Mouse (Mus musculus): ENCODE measurements around the gene Myl9. TPM values are rescaled to one million over a fixed set of nuclear protein-coding genes. Genes with fewer than 3 reads are reported as not detected.
A peak's percentile ranks its signal among the peaks of the same experiment; 100 is the strongest.

Myl9 gene
- polyA plus RNA-seq, 1 experiment, result 830 TPM

GRCm38 (mm10) chr2:156737976-156738375 lies 37.2 kb upstream of the Myl9 start:
- Histone ChIP-seq H3K4me1 (ENCODE audit: control insufficient read depth, insufficient read depth, low read length) (peaks cover 42% of the 10 kb centered on the region), H3K4me3 (ENCODE audit: insufficient read depth, low read length) (no peak overlapping the region)
- TF ChIP-seq CTCF (IDR thresholded peaks at IDR 0.05; ENCODE audit: borderline replicate concordance, insufficient read depth, low read length) (no peak), POLR2A (IDR thresholded peaks at IDR 0.05; ENCODE audit: low read depth, low read length) (no peak)

GRCm38 (mm10) chr2:156741265-156741664 lies 34.0 kb upstream of the Myl9 start:
- H3K4me3 ChIP-seq (ENCODE audit: insufficient read depth, low read length), result no peak overlapping the region
- peaks cover 20% of the 10 kb centered on the region for H3K4me1 ChIP-seq (ENCODE audit: control insufficient read depth, insufficient read depth, low read length)
- H3K27ac ChIP-seq (ENCODE audit: insufficient read depth, low read length), result no peak overlapping the region
- TF ChIP-seq CTCF (IDR thresholded peaks at IDR 0.05; ENCODE audit: borderline replicate concordance, insufficient read depth, low read length) (no peak), POLR2A (IDR thresholded peaks at IDR 0.05; ENCODE audit: low read depth, low read length) (no peak)

More at GRCm38 (mm10) chr2:156737976-156738375, 37.2 kb upstream of the Myl9 start:
- no peak overlapping the region for H3K27ac ChIP-seq (ENCODE audit: insufficient read depth, low read length)

GRCm38 (mm10) chr2:156741998-156742397 lies 33.2 kb upstream of the Myl9 start:
- Histone ChIP-seq H3K27ac (ENCODE audit: insufficient read depth, low read length) (no peak overlapping the region), H3K4me1 (ENCODE audit: control insufficient read depth, insufficient read depth, low read length) (peaks cover 14% of the 10 kb centered on the region), H3K4me3 (ENCODE audit: insufficient read depth, low read length) (no peak overlapping the region)
- TF ChIP-seq CTCF (IDR thresholded peaks at IDR 0.05; ENCODE audit: borderline replicate concordance, insufficient read depth, low read length) (no peak), POLR2A (IDR thresholded peaks at IDR 0.05; ENCODE audit: low read depth, low read length) (no peak)

- peaks cover 11% of the 10 kb centered on the region for H3K4me1 ChIP-seq (ENCODE audit: control insufficient read depth, insufficient read depth, low read length)
- no peak overlapping the region for H3K4me3 ChIP-seq (ENCODE audit: insufficient read depth, low read length)
- no peak overlapping the region for H3K27ac ChIP-seq (ENCODE audit: insufficient read depth, low read length)
- no peak for TF ChIP-seq CTCF (IDR thresholded peaks at IDR 0.05; ENCODE audit: borderline replicate concordance, insufficient read depth, low read length)
- TF ChIP-seq POLR2A (IDR thresholded peaks at IDR 0.05; ENCODE audit: low read depth, low read length), result no peak
Observed at GRCm38 (mm10) chr2:156743248-156743647, 32.0 kb upstream of the Myl9 start.

- H3K4me3 ChIP-seq (ENCODE audit: insufficient read depth, low read length), result no peak overlapping the region
- no peak for TF ChIP-seq CTCF (IDR thresholded peaks at IDR 0.05; ENCODE audit: borderline replicate concordance, insufficient read depth, low read length)
- TF ChIP-seq POLR2A (IDR thresholded peaks at IDR 0.05; ENCODE audit: low read depth, low read length), result no peak
- no peak overlapping the region for H3K27ac ChIP-seq (ENCODE audit: insufficient read depth, low read length)
- H3K4me1 ChIP-seq (ENCODE audit: control insufficient read depth, insufficient read depth, low read length), result peaks cover 10% of the 10 kb centered on the region
Observed at GRCm38 (mm10) chr2:156744414-156744813, 30.8 kb upstream of the Myl9 start.

GRCm38 (mm10) chr2:156747315-156747714 lies 27.9 kb upstream of the Myl9 start:
- H3K4me1 ChIP-seq (ENCODE audit: control insufficient read depth, insufficient read depth, low read length), result no peaks in the 10 kb centered on the region
- H3K4me3 ChIP-seq (ENCODE audit: insufficient read depth, low read length), result no peak overlapping the region
- no peak overlapping the region for H3K27ac ChIP-seq (ENCODE audit: insufficient read depth, low read length)
- TF ChIP-seq CTCF (IDR thresholded peaks at IDR 0.05; ENCODE audit: borderline replicate concordance, insufficient read depth, low read length), result no peak
- TF ChIP-seq POLR2A (IDR thresholded peaks at IDR 0.05; ENCODE audit: low read depth, low read length), result no peak

GRCm38 (mm10) chr2:156749687-156750086 lies 25.5 kb upstream of the Myl9 start:
- TF ChIP-seq POLR2A (IDR thresholded peaks at IDR 0.05; ENCODE audit: low read depth, low read length) (no peak), CTCF (IDR thresholded peaks at IDR 0.05; ENCODE audit: borderline replicate concordance, insufficient read depth, low read length) (no peak)

GRCm38 (mm10) chr2:156756937-156757336 lies 18.3 kb upstream of the Myl9 start:
- Histone ChIP-seq H3K27ac (ENCODE audit: insufficient read depth, low read length) (no peak overlapping the region), H3K4me3 (ENCODE audit: insufficient read depth, low read length) (no peak overlapping the region)
- no peak for TF ChIP-seq POLR2A (IDR thresholded peaks at IDR 0.05; ENCODE audit: low read depth, low read length)
- TF ChIP-seq CTCF (IDR thresholded peaks at IDR 0.05; ENCODE audit: borderline replicate concordance, insufficient read depth, low read length), result no peak

More at GRCm38 (mm10) chr2:156749687-156750086, 25.5 kb upstream of the Myl9 start:
- H3K4me1 ChIP-seq (ENCODE audit: control insufficient read depth, insufficient read depth, low read length), result no peaks in the 10 kb centered on the region
- no peak overlapping the region for H3K4me3 ChIP-seq (ENCODE audit: insufficient read depth, low read length)
- no peak overlapping the region for H3K27ac ChIP-seq (ENCODE audit: insufficient read depth, low read length)

GRCm38 (mm10) chr2:156760843-156761505 lies 14.2 kb upstream of the Myl9 start:
- Histone ChIP-seq H3K27ac (ENCODE audit: insufficient read depth, low read length) (no peak overlapping the region), H3K4me1 (ENCODE audit: control insufficient read depth, insufficient read depth, low read length) (no peaks in the 10 kb centered on the region), H3K4me3 (ENCODE audit: insufficient read depth, low read length) (no peak overlapping the region)
- TF ChIP-seq POLR2A (IDR thresholded peaks at IDR 0.05; ENCODE audit: low read depth, low read length), result no peak
- TF ChIP-seq CTCF (IDR thresholded peaks at IDR 0.05; ENCODE audit: borderline replicate concordance, insufficient read depth, low read length), result peak; percentile 40; the same call in 1 of the 2 replicates

More at GRCm38 (mm10) chr2:156756937-156757336, 18.3 kb upstream of the Myl9 start:
- no peaks in the 10 kb centered on the region for H3K4me1 ChIP-seq (ENCODE audit: control insufficient read depth, insufficient read depth, low read length)

- TF ChIP-seq POLR2A (IDR thresholded peaks at IDR 0.05; ENCODE audit: low read depth, low read length) (no peak), CTCF (IDR thresholded peaks at IDR 0.05; ENCODE audit: borderline replicate concordance, insufficient read depth, low read length) (no peak)
- Histone ChIP-seq H3K4me1 (ENCODE audit: control insufficient read depth, insufficient read depth, low read length) (no peaks in the 10 kb centered on the region), H3K4me3 (ENCODE audit: insufficient read depth, low read length) (no peak overlapping the region), H3K27ac (ENCODE audit: insufficient read depth, low read length) (no peak overlapping the region)
Observed at GRCm38 (mm10) chr2:156761521-156762278, 13.5 kb upstream of the Myl9 start.

All from embryonic fibroblast, embryonic 13.5 days (primary cell).